ENCODE assay signal across 8 mouse cellular contexts in genomic region chr15:32781609-32782008, GRCm38 (mm10).
DNase-seq lines count a peak whose midpoint lies in the region; ATAC-seq and TF ChIP-seq lines count a peak whose summit lies in the region.
"Not testable (repeated sequence)": the region's sequence is repeated elsewhere in the genome, so short reads cannot be mapped to it uniquely, and the experiment has no call there.

No protein-coding gene starts in this region.

- not testable (repeated sequence) for H3K27me3 ChIP-seq in embryonic facial prominence, embryonic 14.5 days (replicated peaks; ENCODE audit: control insufficient read depth, insufficient read depth, low read length); heart, embryonic 13.5 days (replicated peaks); intestine, embryonic 15.5 days (replicated peaks); limb, embryonic 12.5 days; limb, embryonic 15.5 days; lung, embryonic 16.5 days (ENCODE audit: control insufficient read depth, insufficient read depth, low read depth, low read length); stomach, embryonic 14.5 days (ENCODE audit: control insufficient read depth, insufficient read depth, low read length); stomach, postnatal 0 days (ENCODE audit: control insufficient read depth, insufficient read depth, low read length)

- 29% methylated on average over 1 of the region's 1 CpGs for WGBS in embryonic facial prominence, embryonic 14.5 days
- 62% methylated on average over 1 of the region's 1 CpGs for WGBS in heart, embryonic 13.5 days
- 45% methylated on average over 1 of the region's 1 CpGs for WGBS in intestine, embryonic 15.5 days
- WGBS in limb, embryonic 12.5 days: 51% methylated on average over 1 of the region's 1 CpGs
- WGBS in limb, embryonic 15.5 days: 33% methylated on average over 1 of the region's 1 CpGs
- WGBS in lung, embryonic 16.5 days: 30% methylated on average over 1 of the region's 1 CpGs
- 30% methylated on average over 1 of the region's 1 CpGs for WGBS in stomach, embryonic 14.5 days
- WGBS in stomach, postnatal 0 days: 39% methylated on average over 1 of the region's 1 CpGs

- not testable (repeated sequence) for H3K4me1 ChIP-seq in embryonic facial prominence, embryonic 14.5 days (ENCODE audit: control insufficient read depth, insufficient read depth, low read length); heart, embryonic 13.5 days; intestine, embryonic 15.5 days (replicated peaks); limb, embryonic 12.5 days (replicated peaks); limb, embryonic 15.5 days; lung, embryonic 16.5 days (replicated peaks; ENCODE audit: control insufficient read depth, insufficient read depth, low read length); stomach, embryonic 14.5 days (ENCODE audit: control insufficient read depth, insufficient read depth, low read length); stomach, postnatal 0 days (replicated peaks; ENCODE audit: control insufficient read depth, insufficient read depth)

- peak overlapping the region; percentile 66 for H3K4me2 ChIP-seq in embryonic facial prominence, embryonic 14.5 days (ENCODE audit: low read depth, low read length)
- H3K4me2 ChIP-seq in heart, embryonic 13.5 days: 0 out of 2 replicates have a peak overlapping the region, but pooled peaks have one; percentile 77
- H3K4me2 ChIP-seq in intestine, embryonic 15.5 days (replicated peaks): not testable (repeated sequence)
- H3K4me2 ChIP-seq in limb, embryonic 12.5 days: peak overlapping the region; percentile 72
- 0 out of 2 replicates have a peak overlapping the region, but pooled peaks have one; percentile 41 for H3K4me2 ChIP-seq in limb, embryonic 15.5 days
- peak overlapping the region; percentile 55 for H3K4me2 ChIP-seq in lung, embryonic 16.5 days (ENCODE audit: low read depth, low read length)
- peak overlapping the region; percentile 51 for H3K4me2 ChIP-seq in stomach, embryonic 14.5 days (replicated peaks; ENCODE audit: low read depth, low read length)
- H3K4me2 ChIP-seq in stomach, postnatal 0 days (replicated peaks; ENCODE audit: low read depth): peak overlapping the region; percentile 55; the same call in 1 of the 2 replicates

- DNase-seq in embryonic facial prominence, embryonic 14.5 days (ENCODE audit: low spot score); stomach, postnatal 0 days (ENCODE audit: low spot score): not testable (repeated sequence)

- TF ChIP-seq EP300 in stomach, postnatal 0 days (optimal IDR thresholded peaks at IDR 0.05): not testable (repeated sequence)

- not testable (repeated sequence) for H3K9ac ChIP-seq in embryonic facial prominence, embryonic 14.5 days (ENCODE audit: low read depth, low read length); heart, embryonic 13.5 days; intestine, embryonic 15.5 days; limb, embryonic 12.5 days (replicated peaks); limb, embryonic 15.5 days; lung, embryonic 16.5 days (ENCODE audit: low read length); stomach, embryonic 14.5 days (replicated peaks; ENCODE audit: low read depth, low read length); stomach, postnatal 0 days (ENCODE audit: low read length)

- H3K36me3 ChIP-seq in embryonic facial prominence, embryonic 14.5 days (ENCODE audit: control insufficient read depth, insufficient read depth, low read length); heart, embryonic 13.5 days; intestine, embryonic 15.5 days; limb, embryonic 12.5 days; limb, embryonic 15.5 days; lung, embryonic 16.5 days (ENCODE audit: control insufficient read depth, insufficient read depth, low read length); stomach, embryonic 14.5 days (ENCODE audit: control insufficient read depth, insufficient read depth, low read length); stomach, postnatal 0 days (ENCODE audit: control insufficient read depth, insufficient read depth, low read length): not testable (repeated sequence)

- H3K4me3 ChIP-seq in embryonic facial prominence, embryonic 14.5 days (ENCODE audit: low read depth, low read length): peak overlapping the region; percentile 61; the same call in 1 of the 2 replicates
- H3K4me3 ChIP-seq in heart, embryonic 13.5 days: not testable (repeated sequence)
- H3K4me3 ChIP-seq in intestine, embryonic 15.5 days (replicated peaks): peak overlapping the region; percentile 37; the same call in 1 of the 2 replicates
- 0 out of 2 replicates have a peak overlapping the region, but pooled peaks have one; percentile 6 for H3K4me3 ChIP-seq in limb, embryonic 12.5 days (replicated peaks)
- H3K4me3 ChIP-seq in limb, embryonic 15.5 days: peak overlapping the region; percentile 56
- H3K4me3 ChIP-seq in lung, embryonic 16.5 days (ENCODE audit: low read length): peak overlapping the region; percentile 56; the same call in 1 of the 2 replicates
- 0 out of 2 replicates have a peak overlapping the region, but pooled peaks have one; percentile 44 for H3K4me3 ChIP-seq in stomach, embryonic 14.5 days (ENCODE audit: low read depth, low read length)
- H3K4me3 ChIP-seq in stomach, postnatal 0 days (ENCODE audit: low read depth, low read length): peak overlapping the region; percentile 32; the same call in 1 of the 2 replicates

- H3K9me3 ChIP-seq in embryonic facial prominence, embryonic 14.5 days (ENCODE audit: control insufficient read depth, low read length); heart, embryonic 13.5 days; intestine, embryonic 15.5 days; limb, embryonic 12.5 days; limb, embryonic 15.5 days; lung, embryonic 16.5 days (ENCODE audit: control insufficient read depth, low read length); stomach, embryonic 14.5 days (ENCODE audit: control insufficient read depth, low read depth, low read length); stomach, postnatal 0 days (ENCODE audit: control insufficient read depth, low read length): not testable (repeated sequence)

- ATAC-seq in embryonic facial prominence, embryonic 14.5 days (ENCODE audit: low read depth); heart, embryonic 13.5 days (ENCODE audit: extremely low read depth, insufficient number of reproducible peaks, low FRiP score, low TSS enrichment); limb, embryonic 12.5 days (ENCODE audit: insufficient number of reproducible peaks, insufficient read depth, low FRiP score, low TSS enrichment, low read depth); limb, embryonic 15.5 days (ENCODE audit: insufficient number of reproducible peaks, low FRiP score, low TSS enrichment, low read depth); stomach, postnatal 0 days (ENCODE audit: low FRiP score, low TSS enrichment): not testable (repeated sequence)
- peak; percentile 22; the same call in 1 of the 2 replicates for ATAC-seq in intestine, embryonic 15.5 days
- ATAC-seq in lung, embryonic 16.5 days (ENCODE audit: low read depth): peak; percentile 72
- ATAC-seq in stomach, embryonic 14.5 days (ENCODE audit: insufficient number of reproducible peaks, insufficient read depth, low FRiP score, low read depth): peak; percentile 30; the same call in 1 of the 2 replicates

- not testable (repeated sequence) for H3K27ac ChIP-seq in embryonic facial prominence, embryonic 14.5 days (replicated peaks; ENCODE audit: low read depth, low read length); heart, embryonic 13.5 days (replicated peaks); intestine, embryonic 15.5 days; limb, embryonic 12.5 days; stomach, postnatal 0 days (replicated peaks)
- peak overlapping the region; percentile 50; the same call in 1 of the 2 replicates for H3K27ac ChIP-seq in limb, embryonic 15.5 days
- peak overlapping the region; percentile 61 for H3K27ac ChIP-seq in lung, embryonic 16.5 days (ENCODE audit: low read length)
- peak overlapping the region; percentile 71; the same call in 1 of the 2 replicates for H3K27ac ChIP-seq in stomach, embryonic 14.5 days (ENCODE audit: low read length)

- TF ChIP-seq CTCF in stomach, postnatal 0 days (IDR thresholded peaks at IDR 0.05; ENCODE audit: low read depth): not testable (repeated sequence)
